Mouse (Mus musculus) megakaryocyte progenitor cell, adult 5-6 weeks (primary cell): ENCODE data around the gene Gstk1. TPM values are rescaled to one million over a fixed set of nuclear protein-coding genes. Genes with fewer than 3 reads are reported as not detected.

ENCODE experiments used
- ATAC-seq: replicated peaks from 2 replicates; pipeline ENCODE4 v1.8.0; 2016; ENCODE audit warnings: mild to moderate bottlenecking, moderate TSS enrichment, inconsistent platforms; ENCODE audit not compliant: poor library complexity
- total RNA-seq, 2 experiments: library from RNA; stranded (forward) in 1 of 2; stranded (reverse) in 1 of 2; fragments of 157-497, 149-512 nt in 1 of 2; fragments of 200-1000 nt in 1 of 2; gene quantifications; 2 replicates each; pipeline versions ENCODE4 v1.2.3 to v1.2.4; 2015 to 2017

Gene Gstk1
- total RNA-seq, 2 experiments from 2014 or later, result 4.0 to 15.8 TPM

DNA sequence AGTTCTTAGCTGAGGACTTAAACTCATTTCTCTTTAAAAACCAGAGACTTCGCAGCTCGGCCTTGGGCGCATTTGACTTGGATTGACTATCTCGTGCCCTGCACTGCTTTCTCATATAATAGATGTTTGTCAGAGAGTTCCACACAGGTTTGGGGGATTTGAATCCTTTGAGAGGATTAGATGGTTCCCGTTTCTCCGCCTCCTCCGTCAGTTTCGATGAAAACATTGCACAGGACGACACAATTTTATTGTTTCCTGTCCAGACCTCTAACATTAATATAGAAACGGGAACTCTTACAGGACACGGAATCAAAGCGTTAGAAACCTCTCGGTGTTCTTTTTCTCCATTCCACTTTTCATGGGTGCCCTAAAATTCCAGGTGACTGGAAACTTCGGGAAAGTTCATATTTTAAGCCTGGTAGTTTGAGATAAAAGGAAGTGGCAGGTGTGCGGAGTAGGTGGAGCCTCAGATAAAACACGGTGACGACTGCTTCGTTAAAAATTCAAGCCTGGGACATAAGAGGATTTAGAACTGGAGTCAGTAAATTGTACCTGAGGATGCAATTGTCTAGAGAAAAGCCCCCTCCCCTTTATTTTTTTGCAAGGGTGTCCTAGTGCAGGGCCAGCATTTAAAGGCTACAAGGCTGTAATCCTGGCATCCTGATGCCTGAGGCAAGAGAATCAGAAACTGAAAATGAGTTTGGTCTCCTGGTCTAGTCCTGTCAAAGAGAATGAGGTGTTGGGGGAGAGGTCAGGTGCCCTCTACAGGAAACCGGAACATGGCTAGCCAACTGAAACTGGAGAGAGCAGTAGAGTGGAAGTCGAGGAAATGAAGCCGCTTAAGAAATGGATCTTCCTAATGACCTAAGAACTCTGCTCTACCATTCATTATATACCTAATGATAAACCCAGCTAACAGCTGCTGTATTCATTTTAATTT lies 19.9 kb downstream of the Gstk1 start:
- ATAC-seq, result peak; percentile 33

DNA sequence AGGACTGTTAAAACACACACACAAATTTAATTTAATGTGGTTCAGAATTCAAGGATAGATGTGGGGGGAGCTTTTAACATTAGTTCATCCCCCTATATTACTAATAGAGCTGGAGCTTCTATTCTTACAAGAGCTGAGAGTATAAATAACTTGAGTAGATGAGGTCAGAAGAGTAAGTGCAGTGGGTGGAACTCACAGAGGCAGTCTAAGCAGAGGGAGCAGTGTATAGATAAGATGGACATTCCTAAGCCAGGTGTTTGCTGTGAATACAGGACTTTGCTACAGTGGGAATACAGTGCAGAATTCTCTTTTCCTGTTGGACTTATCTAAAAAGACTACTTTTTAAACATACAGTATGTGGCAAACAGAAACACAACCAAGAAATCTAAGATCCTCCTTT lies 25.1 kb downstream of the Gstk1 start:
- no peak for ATAC-seq

DNA sequence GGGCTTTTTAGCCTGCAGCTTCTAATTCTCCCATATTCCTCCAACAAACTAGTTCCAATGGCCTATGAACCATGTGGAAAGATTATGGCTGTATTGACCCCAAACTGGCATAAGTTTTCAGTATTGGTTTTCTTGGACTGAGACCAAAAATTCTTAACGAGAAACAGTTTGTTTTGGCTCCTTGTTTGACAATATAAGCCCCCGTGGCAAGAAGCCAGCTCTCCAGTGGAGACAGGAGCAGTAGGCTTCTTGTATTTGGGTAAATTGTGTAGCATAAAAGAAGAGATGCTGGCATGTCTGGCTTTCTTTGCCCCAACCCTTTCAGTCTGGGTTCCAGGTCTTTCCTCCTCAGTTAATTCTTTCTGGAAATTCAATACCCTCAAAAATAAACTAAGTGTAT lies 30.4 kb downstream of the Gstk1 start:
- no peak for ATAC-seq

- no peak; the same call in 1 of the 2 replicates for ATAC-seq
Observed at GRCm38 (mm10) chr6:42282865-42283528, 37.3 kb downstream of the Gstk1 start.

DNA sequence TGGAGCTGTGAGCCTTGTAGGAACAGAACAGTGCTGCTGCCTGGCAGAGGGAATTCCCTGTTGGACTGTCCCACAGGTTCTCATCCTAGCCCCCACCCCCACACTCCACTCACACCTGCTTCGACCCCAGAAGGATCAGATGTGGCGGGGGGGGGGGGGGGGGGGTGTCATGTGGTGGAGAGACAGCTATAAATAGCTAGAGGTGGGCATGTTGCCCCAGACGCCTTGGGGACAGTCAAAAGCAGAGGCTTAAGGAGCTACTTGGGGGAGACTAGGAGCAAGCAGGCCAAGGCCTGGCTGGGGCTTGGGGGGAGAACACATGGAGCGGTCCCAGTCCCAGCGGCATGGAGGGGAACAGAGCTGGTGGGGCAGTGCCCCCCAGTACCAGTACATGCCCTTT lies 40.7 kb downstream of the Gstk1 start, which contains the start of gene Clcn1:
Gene Clcn1, plus strand, starts transcription at position 238 of the 400 bp plus-strand sequence.
- no peak for ATAC-seq

GRCm38 (mm10) chr6:42287562-42287961 lies 41.8 kb downstream of the Gstk1 start:
- no peak for ATAC-seq

- ATAC-seq, result peak; percentile 94
Observed at GRCm38 (mm10) chr6:42293327-42293726, 47.6 kb downstream of the Gstk1 start.

DNA sequence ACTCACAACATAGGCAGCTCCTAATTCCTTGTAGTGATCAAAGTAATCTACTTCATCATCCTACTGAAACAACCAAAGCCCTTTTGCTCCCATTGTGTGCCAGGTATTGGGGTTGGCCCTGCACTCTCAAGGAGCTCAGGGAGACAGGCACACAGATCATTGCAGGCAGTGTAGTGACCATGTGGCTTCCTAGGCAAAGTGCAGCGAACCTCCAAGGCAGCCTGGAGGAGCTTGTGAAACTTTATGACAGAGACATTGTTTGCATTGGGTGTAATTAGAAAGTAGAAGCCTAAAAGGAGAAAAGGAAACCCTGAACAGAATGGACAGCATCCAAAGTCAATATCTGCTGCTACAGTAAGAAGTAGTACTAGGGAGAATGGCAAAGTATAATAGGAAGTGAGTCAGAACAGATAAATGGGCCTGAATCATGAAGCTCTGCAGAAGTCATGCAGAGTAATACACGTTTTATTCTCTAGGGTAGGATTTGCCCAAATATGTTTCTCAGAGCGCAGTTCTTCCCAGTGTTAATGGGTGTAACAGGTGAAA lies 49.9 kb downstream of the Gstk1 start:
- no peak for ATAC-seq

DNA sequence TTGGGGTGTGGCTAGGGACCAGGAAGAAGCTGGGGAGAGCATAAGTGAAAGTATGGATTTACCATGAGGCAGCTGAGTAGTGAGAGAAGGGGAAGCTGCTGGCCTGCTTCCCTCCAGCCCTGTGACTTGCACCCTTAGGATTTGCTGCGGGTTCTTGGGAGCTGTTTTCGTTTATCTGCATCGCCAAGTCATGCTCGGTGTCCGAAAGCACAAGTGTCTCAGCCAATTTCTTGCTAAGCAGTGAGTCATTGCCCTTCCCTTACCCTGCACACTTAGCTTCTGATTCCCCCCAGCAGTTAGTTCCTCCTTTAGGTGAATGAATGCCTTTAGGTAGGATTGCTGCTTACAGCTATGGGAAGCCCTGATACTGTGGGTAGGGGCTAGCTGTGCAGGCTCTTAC lies 53.6 kb downstream of the Gstk1 start:
- ATAC-seq, result peak; percentile 87

Other genes with a start within 250 kb of the Gstk1 start
- gene Sva, start 207.5 kb upstream of the Gstk1 start, total RNA-seq (2015), result not detected in 2 replicates
- not detected in 2 replicates for gene Sva, start 207.5 kb upstream of the Gstk1 start, total RNA-seq (2017)
- not detected in 2 replicates for gene Tas2r139, start 105.0 kb upstream of the Gstk1 start, total RNA-seq (2015)
- gene Tas2r139, start 105.0 kb upstream of the Gstk1 start, total RNA-seq (2017), result not detected in 2 replicates
- not detected in 2 replicates for gene Tas2r144, start 30.6 kb upstream of the Gstk1 start, total RNA-seq (2015)
- gene Tas2r144, start 30.6 kb upstream of the Gstk1 start, total RNA-seq (2017), result not detected in 2 replicates
- gene Tmem139, start 16.0 kb downstream of the Gstk1 start, total RNA-seq (2015), result not detected in 2 replicates
- gene Tmem139, start 16.0 kb downstream of the Gstk1 start, total RNA-seq (2017), result not detected in 2 replicates
- gene Casp2, start 19.1 kb downstream of the Gstk1 start, total RNA-seq (2015), result 68.5 and 72.1 TPM in 2 replicates
- gene Casp2, start 19.1 kb downstream of the Gstk1 start, total RNA-seq (2017), result 54.7 and 58.5 TPM in 2 replicates
- 0.12 TPM in 1 of 2 replicates, not detected in the other for gene Clcn1, start 40.8 kb downstream of the Gstk1 start, total RNA-seq (2015)
- gene Clcn1, start 40.8 kb downstream of the Gstk1 start, total RNA-seq (2017), result not detected in 2 replicates
- gene Fam131b, start 78.7 kb downstream of the Gstk1 start, total RNA-seq (2015), result not detected in 2 replicates
- not detected in 2 replicates for gene Fam131b, start 78.7 kb downstream of the Gstk1 start, total RNA-seq (2017)
- gene Zyx, start 103.7 kb downstream of the Gstk1 start, total RNA-seq (2015), result 75.9 and 83.2 TPM in 2 replicates
- gene Zyx, start 103.7 kb downstream of the Gstk1 start, total RNA-seq (2017), result 18.1 and 22.2 TPM in 2 replicates
- gene Epha1, start 127.3 kb downstream of the Gstk1 start, total RNA-seq (2015), result 0.07 TPM in 1 of 2 replicates, not detected in the other
- not detected in 2 replicates for gene Epha1, start 127.3 kb downstream of the Gstk1 start, total RNA-seq (2017)
- not detected in 2 replicates for gene Tas2r143, start 154.3 kb downstream of the Gstk1 start, total RNA-seq (2015)
- 1.1 TPM in 1 of 2 replicates, not detected in the other for gene Tas2r143, start 154.3 kb downstream of the Gstk1 start, total RNA-seq (2017)
- gene Tas2r135, start 159.5 kb downstream of the Gstk1 start, total RNA-seq (2015), result not detected in 2 replicates
- gene Tas2r135, start 159.5 kb downstream of the Gstk1 start, total RNA-seq (2017), result not detected in 2 replicates
- not detected in 2 replicates for gene Tas2r126, start 188.6 kb downstream of the Gstk1 start, total RNA-seq (2015)
- not detected in 2 replicates for gene Tas2r126, start 188.6 kb downstream of the Gstk1 start, total RNA-seq (2017)
- gene Olfr458, start 219.3 kb downstream of the Gstk1 start, total RNA-seq (2015), result not detected in 2 replicates
- gene Olfr458, start 219.3 kb downstream of the Gstk1 start, total RNA-seq (2017), result not detected in 2 replicates
- gene Olfr457, start 230.4 kb downstream of the Gstk1 start, total RNA-seq (2015), result not detected in 2 replicates
- not detected in 2 replicates for gene Olfr457, start 230.4 kb downstream of the Gstk1 start, total RNA-seq (2017)
- gene Olfr456, start 241.3 kb downstream of the Gstk1 start, total RNA-seq (2015), result not detected in 2 replicates
- not detected in 2 replicates for gene Olfr456, start 241.3 kb downstream of the Gstk1 start, total RNA-seq (2017)